Mouse (Mus musculus): Measurements from ENCODE around the gene Olfr649. TPM values are rescaled to one million over a fixed set of nuclear protein-coding genes. Genes with fewer than 3 reads are reported as not detected.

The Olfr649 gene
- total RNA-seq (2022) = not detected

DNA sequence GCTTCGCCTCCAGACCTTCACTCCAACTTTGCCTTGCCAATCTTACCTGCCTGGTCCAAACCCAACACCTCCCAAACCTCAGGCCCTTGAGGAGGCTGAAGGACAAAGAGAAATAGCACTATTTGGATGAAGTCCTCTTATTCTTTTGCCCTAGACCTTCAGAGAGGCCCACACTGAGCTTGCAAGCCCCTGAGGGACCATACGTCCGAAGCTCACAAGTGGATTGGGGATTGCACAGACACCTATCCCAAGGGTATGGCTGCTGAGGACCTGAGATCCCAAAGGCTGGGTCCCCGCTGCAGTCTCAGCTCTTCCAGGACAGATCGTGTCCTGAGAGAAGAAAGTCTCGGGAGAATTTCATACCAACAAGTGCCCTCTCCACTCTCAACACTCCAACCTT is at the start of gene Olfr649:
TSS of gene Olfr649 (minus strand) at position 101 of the 400 bp plus-strand sequence.
- no peak for DNase-seq (ENCODE audit: low spot score)

DNA sequence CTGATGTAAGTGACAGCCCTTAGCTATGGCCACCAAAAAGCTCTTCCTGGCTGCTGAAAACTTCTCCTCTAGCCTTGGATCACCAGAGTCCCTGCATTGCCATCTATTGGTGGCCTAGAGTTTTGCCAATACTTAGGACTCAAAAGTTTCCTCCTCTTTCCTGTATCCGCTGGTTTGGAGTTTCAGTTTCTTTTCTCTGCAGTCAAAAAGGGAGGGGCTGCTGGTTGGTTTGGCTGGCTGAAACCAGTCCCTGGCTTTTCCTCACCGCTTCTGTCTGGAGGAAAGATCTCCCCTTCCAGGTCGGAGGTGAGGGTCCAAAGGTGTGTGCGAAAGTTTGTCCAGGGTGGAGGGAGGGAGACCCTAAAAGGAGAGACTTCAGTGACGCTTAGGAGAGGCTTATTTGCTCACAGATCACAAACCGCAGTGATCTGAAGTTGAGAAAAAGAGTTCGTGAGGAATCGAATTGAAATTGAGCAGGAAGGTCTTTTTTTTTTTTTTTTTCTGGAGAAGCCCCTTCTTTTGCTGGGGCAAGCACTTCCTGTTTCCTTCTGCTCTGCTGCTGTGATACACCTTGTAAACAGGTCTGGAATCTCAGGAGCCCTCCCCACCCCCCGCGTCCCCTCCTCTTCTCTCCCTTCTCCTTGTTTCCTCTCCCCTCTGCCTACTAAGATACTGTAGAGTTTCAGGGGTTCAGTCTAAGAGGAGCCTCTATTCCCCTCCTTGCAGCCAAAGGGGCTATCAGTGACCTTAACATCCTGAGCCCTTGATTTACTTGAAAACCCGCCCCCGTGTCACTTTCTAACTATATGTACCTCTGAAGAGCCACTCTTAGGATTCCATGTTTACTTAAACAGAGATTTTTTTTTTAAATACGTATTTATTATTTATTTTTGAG is 48.7 kb upstream of the Olfr649 start, which contains the start of gene Trim34a:
TSS of gene Trim34a (plus strand) at position 171 of the 895 bp plus-strand sequence.
- peak; percentile 87 for DNase-seq (ENCODE audit: low spot score)

DNA sequence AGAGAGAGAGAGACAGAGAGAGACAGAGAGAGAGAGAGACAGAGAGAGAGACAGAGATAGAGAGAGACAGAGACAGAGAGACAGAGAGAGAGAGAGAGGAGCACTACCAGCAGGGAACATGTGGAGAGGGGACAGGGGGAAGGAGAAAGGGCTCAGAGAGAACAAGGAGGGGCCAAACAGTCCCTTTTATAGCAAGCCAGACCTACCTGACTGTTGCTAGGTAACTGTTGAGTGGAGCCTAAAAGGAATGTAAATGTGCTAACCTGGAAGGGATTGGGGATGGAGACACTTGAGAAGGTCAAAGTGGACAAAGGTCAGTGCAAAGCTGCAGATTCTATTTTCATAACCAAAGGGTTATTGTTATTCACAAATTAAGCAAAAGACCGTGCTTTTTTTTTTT is 47.8 kb upstream of the Olfr649 start:
- no peak for DNase-seq (ENCODE audit: low spot score)

DNA sequence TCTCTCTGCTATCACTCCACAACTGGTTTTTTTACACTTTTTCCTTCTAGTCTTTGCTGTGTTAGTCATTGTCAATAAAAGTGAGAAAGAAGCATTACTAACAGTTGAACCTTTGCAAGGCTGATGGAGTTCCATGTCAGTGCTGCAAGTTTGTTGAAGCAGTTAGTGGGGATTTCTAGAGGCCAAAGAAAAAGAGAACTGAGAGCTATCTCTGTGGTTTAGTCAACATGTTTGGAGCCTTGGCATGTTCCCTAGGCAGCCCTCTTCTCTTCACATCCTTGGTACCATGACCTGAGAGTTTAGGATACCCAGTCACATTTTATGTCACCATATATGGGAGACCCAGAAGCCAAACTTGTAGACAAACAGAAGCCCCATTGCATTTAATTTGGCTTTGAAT is 45.1 kb upstream of the Olfr649 start:
- no peak for DNase-seq (ENCODE audit: low spot score)

DNA sequence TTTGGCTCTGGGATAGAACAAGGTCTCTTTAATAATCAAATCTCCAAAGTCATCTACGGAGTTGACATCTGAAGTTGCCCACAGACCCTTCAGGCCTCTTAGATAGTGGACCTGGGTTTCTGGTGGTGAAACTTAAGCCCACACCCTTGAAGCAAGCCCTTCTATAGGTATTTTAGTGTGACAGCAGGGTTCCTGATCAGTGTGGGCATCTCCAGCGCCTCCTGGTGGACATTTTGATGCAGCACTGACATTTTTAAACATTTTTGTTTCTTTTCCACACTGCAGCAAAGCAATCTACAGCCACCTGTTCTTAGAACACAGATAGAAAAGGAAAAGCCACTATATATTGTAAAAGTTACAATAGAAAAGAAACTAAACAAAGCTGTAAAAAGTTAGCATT is 35.4 kb upstream of the Olfr649 start:
- peak; percentile 21 for DNase-seq (ENCODE audit: low spot score)

DNA sequence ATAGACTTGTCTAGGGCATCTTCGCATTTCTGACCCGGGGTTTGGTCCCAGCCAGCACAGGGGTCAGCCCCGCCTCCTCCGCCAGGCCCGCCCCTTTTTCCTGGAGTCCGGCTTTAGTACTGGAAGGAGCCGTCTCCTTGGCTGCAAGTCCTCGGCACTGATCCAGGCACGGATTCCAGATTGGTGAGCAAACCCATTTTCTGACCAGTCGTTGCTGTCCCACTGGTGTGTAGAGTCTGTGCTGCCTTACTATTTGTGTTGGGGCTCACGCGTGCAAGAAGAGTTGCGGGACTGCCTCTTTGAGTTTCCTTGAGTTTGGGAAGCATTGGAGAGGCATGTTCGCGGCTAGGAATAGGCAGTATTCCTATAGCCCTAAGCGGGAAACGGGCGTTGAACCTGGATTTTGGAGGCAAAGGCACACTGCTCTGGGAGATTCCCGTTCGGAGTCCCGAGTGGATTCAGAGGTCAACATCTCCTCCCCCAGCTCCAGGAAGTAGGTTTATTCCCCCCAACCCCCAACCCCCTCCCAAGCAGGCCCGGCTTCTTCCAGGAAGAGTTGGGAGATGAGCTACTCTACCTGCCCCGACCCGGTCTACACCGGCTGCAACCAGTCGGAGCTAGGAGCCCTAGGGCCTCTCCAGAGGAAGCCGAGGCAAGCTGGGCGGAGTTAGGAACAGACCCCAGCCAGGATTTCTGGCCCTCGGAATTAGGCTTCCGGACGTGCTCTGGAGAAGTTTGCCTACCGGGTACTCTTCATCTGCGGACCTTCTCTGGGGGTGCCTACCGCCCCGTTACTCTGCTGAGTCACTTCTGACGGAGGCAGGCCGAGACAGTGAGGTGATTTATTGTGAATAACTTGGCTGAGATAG is 23.1 kb upstream of the Olfr649 start, which contains the start of gene Trim6:
TSS of gene Trim6 (plus strand) at position 93 of the 869 bp plus-strand sequence.
- peak; percentile 85 for DNase-seq (ENCODE audit: low spot score)

DNA sequence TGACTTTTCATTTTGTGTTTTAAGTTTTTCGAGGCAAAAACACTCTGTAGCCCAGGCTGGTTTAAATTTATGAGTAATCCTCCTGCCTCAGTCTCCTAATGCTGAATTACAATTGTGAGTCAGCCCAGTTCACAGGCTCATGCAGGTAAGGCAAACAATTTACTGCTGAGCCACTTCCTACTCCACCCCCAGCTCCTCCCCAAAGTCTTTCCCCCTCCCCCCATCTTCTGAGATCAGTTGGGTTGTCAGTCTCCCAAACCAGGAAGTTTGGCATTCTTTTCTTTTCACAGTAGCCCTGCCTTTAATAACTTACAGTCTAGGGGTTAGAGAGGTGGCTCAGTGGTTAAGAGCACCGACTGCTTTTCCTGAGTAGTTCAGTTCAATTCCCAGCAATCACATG is 22.1 kb upstream of the Olfr649 start:
- no peak for DNase-seq (ENCODE audit: low spot score)

DNA sequence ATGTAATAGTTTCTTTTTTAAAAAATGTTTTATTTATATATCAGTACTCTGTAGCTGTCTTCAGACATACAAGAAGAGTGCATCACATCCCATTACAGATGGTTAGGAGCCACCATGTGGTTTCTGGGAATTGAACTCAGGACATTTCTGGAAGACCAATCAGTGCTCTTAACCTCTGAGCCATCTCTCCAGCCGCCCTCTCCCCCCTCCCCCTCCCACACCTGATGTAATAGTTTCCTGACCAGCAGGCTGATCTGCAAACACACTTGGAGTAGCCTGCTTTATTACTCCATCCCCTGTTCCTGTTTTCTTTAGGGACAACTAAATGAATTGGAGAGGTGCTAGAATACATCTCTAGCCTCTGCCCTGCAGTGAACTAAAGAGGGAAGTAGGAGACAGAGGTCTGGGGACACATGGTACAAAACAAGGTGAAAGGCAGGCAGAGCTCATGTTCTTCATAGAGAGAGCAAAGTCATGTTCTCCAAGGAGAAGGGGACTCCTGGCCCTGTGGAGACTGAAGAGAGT is 20.3 kb upstream of the Olfr649 start:
- DNase-seq (ENCODE audit: low spot score) = no peak

DNA sequence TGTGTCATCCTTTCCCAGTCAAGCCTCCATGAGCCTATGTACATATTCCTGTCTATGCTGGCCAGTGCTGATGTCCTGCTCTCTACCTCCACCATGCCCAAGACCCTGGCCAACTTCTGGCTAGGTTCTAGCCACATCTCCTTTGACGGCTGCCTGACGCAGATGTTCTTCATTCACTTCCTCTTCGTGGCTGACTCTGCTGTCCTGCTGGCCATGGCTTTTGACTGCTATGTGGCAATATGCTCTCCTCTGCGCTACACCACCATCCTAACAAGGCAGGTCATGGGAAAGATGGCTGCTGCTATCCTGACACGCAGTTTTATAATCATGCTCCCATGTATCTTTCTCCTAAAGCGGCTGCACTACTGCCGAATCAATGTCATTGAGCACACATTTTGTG is 10.4 kb upstream of the Olfr649 start:
- DNase-seq (ENCODE audit: low spot score) = no peak

DNA sequence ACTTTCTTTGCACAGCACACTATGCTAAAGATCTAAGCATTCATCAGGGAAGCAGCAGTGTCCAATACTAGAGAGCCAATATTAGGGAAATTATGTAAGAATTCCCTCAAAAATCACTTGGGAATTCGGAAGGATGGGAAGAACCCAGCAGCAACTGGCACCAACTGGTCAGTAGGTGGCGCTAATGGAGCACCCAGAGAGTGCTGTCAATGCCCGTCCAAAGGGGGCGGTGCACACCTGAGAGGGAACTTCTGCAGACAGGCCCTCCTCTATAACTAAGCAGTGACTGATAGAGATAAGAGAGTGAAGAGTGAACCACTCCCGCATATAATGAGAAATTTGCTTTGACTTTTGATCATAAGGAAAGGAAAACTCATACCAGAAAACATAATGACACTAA is 4.0 kb upstream of the Olfr649 start:
- peak; percentile 65 for DNase-seq (ENCODE audit: low spot score)

DNA sequence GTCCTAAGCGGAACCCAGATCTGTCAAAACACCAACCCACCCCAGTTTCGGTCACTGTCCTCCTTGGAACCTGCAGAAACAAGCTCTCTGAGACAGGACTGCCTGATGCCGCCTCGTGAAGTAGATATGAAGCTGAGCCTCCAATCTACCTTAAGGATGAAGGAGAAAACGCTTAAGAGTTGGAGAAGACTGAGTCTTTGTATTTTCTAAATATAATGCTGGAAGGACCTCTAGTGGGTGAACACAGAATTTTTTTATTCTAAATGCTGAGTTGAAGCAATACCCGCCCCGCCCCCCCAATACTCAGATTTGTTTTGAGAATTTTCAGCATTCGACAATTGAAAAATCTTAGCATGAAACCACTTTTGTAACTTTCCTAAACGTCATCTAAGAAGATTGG is 4.5 kb downstream of the Olfr649 start:
- no peak for DNase-seq (ENCODE audit: low spot score)

DNA sequence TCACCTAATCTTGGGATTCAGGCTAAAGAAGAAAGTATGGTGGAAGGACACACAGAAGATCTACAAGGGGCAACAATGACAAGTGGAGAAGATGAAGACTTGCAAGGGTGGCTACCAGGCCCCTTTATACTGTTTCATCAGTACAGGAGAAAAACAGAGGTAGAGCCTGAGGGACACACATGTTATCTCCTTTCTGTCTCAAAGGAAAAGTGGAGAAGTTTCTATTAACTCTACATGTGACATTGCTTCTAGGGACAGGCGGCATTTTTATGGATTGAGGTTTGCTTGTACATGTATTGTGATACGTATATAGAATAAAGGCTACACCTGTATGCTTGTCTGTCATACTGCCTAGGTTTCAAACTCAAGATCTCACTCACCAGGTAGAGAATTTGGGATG is 12.5 kb downstream of the Olfr649 start, which contains the start of gene Olfr648:
TSS of gene Olfr648 (minus strand) at position 101 of the 400 bp plus-strand sequence.
- no peak for DNase-seq (ENCODE audit: low spot score)

DNA sequence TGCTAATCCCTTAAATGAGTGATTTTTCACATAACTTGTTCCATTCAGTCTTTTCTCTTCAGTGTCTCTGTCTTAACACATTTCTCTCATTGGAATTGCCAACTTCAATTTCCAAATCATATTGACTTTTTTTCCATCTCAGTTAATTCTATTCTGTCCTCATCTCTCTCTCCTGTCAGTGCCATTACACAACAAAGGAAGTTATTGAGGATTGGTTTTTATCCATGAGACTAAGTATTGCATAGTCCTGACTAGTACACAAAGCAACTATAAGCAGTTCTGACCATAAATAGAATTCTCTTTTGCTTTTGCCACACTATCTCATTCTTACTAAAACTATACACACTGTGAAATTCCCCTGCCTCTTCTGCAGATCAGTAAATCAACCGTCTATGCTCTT is 16.7 kb downstream of the Olfr649 start:
- DNase-seq (ENCODE audit: low spot score) = no peak

DNA sequence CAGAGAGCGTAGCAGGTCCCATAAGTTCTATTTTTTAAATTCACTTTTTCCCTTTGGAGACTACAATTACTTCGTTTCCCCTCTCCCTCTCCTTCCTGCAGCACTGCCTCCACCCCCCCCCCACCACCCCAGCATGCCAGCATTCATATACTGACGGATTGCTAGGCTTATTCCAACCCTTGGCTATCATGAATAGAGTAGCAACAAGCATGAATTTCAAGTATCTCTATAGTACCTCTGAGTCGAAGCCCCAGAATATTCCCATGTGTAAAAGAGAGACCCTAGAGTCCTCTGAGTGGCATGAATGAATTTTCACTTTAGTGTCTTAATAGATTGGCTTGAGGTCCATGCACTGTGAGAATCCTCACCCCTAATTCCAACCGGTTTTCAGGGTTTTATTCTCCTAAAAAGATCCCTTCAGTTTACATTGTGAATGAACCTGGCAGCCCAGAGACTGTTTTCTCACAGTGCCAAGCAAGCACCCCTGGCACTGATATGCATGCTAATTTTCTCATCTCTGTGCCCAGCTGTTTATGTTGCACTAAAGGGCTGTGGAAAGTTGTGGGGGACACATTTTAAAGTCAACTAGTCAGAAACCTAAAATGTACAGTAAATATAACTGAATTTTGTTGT is 17.2 kb downstream of the Olfr649 start:
- DNase-seq (ENCODE audit: low spot score) = no peak

DNA sequence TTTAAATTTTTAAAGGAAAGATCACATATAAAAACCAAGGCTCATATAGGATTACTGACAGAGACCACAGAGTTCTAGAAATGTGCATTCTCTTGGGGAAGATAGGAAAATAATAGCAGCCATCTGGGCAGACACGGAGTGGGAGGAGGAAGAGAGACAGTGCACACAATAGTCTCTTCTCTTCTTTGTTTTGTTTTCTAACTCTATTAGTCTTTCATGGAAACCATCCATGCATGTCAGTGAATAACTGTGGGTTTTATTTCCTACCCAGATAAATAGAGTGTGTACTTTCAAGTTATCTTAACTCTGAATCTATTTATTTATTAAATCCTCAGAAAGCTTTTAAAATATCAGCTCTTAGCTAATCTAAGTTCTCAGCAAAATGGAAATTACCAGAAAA is 20.7 kb downstream of the Olfr649 start:
- DNase-seq (ENCODE audit: low spot score) = no peak

DNA sequence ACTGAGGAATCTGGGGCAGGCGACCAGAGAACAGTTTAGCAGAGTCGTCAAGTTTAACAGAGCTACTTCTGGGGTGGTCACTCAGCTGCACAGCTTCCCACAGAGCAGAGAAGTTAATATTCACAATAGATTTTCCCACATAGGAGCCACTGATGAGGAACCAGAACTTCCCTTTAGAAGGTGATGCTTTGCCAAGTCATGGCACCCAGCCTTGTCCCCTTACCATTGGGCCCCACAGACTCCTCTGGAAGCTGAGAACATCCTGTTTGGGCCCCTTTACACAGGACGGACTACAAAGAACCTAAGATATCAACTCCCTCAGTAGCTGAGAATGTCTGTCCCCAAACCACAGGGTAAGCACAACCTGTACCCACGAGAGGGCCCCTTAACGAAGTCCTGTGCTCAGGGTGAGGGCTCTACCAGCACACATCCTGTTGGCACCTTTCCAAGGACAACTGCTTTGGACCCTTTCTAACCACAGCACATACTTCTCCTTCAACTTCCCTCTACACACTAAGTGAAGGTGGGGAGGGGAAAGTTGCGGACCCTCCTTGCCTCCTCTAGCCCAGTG is 26.1 kb downstream of the Olfr649 start:
- no peak for DNase-seq (ENCODE audit: low spot score)

DNA sequence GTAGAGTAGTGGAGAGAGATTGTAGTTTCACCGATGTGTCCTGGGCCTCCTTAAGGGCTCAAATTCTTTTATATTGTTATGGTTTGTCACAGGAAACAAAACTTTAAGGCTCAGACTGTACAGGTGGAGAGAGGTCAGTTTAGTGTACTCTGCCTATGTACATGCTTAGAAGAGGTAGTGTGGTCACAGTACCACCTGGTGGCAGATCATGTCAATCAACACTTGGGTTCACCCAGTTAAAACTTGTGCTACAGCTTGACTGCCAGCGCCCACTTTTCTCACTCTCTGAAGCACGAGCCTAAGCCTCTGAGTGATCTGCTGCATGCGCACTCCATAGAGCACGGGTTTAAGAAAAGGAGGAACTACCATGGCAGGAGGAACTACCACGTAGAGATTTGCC is 28.7 kb downstream of the Olfr649 start:
- no peak for DNase-seq (ENCODE audit: low spot score)

DNA sequence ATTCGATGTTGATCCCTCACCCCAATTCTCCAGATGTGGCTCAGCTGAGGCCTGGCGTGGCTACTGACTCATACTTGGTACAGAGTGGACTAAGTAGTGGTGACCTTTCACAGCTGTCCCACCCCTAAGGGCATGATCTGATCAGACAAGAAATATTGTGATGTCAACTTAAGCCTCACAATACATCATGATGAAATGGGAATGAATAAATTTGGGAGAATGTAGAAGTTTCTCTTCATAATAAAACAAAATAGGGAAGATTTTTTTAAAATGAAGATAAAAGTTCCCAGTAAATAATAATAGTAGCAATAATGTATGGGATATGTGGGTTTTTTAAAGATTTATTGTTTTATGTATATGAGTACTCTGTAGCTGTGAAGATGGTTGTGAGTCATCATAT is 45.3 kb downstream of the Olfr649 start, which contains the start of gene Ubqlnl:
TSS of gene Ubqlnl (minus strand) at position 101 of the 400 bp plus-strand sequence.
- no peak for DNase-seq (ENCODE audit: low spot score)

DNA sequence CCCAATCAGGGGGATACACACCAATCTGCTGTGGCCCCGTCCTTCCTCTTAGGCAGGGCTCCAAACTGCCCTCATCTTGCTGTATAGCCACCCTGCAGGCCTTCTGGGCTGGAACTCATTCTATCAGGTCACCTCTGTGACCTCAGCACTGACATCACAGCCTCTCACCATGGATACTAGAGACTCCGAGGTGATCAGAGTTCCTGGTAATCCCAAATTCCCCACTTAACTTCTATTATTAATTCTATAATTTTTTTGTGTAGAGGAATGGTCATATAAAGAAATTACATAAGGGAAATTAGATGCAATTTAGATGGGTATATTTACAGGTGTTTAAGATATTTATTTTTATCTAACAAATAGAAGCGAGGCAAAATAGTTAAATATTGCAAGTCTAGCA is 52.6 kb downstream of the Olfr649 start, which contains the start of gene Ubqln3:
TSS of gene Ubqln3 (minus strand) at position 101 of the 400 bp plus-strand sequence.
- no peak for DNase-seq (ENCODE audit: low spot score)
